14 mouse cellular contexts compared by ENCODE assay signal in the genomic region with DNA sequence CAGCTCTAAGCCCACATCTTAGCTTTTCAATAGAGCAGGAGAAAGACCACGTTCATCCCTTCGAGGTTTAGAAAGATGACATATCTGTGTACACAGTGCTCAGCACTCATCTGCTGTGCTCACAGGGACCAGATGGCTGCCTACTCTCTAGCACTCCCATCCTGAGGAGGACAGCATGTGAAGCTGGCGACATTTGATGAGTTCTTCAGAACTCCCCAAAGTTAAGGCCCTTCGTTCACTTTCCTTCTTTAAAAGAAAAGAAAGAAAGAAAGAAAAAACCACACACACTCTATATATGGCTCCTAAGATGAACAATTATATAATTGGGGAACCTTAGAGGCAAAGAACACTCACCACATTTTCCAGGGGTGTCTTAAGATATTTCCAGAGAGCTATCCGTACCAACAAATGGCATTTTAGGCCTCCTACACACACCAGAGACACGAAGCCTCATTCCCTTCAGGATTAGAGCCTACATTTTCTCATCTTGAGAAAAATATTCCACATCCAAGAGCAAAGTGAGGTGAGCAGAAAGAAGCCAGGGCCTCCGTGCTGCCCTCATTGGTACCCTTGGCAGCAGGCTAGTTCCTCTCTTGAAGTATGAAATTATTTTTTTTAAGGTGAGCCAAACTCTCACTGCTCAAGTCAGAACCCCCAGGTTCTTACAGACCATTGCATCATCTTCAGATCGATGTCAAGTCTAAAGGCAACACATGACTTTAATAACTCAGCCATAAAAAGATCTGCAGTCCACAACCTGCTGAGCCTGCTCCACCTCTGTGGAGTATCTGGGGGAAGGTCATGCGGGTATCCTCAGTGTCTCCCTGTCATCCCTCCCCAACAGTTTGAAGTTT.
DNase-seq lines count a peak whose midpoint lies in the region; TF ChIP-seq lines count a peak whose summit lies in the region.
"Had no signal": no experiment of that assay in that cellular context is flagged by ENCODE, and none has a peak within 500 bp of the region (broad histone marks: within the 10 kb centered on the region; RNA-seq: fewer than 3 reads in every experiment).

No protein-coding gene starts in this region.

- peak overlapping the region; percentile 90 for H3K27ac ChIP-seq in left cerebral cortex, adult 2 months
- H3K27ac ChIP-seq: heart, embryonic 15.5 days; intestine, embryonic 15.5 days had no signal

- peak; percentile 81 for DNase-seq in right cerebral cortex, adult 18-20 months
- no peak for DNase-seq in right cerebral cortex, postnatal 4 days
- peak; percentile 34 to 41 for DNase-seq in frontal cortex, postnatal 14 days (ENCODE audit: low spot score in 2 of 2)
- peak; percentile 24 to 39 for DNase-seq in left cerebral cortex, adult 2 months (ENCODE audit: extremely low spot score in 1 of 2, low spot score in 2 of 2)
- peak; percentile 66 to 72 for DNase-seq in right cerebral cortex, postnatal 36 days (ENCODE audit: low spot score in 2 of 2)
- no peak for DNase-seq in cerebellum, adult 9-11 months
- no peak for DNase-seq in natural killer cell, adult 2 months (ENCODE audit: low spot score in 2 of 2)
- no peak for DNase-seq in testis, postnatal 14 days (ENCODE audit: low spot score)
- DNase-seq: adrenal gland, postnatal 25 days; kidney, postnatal 10 days; retina, postnatal 1 day had no signal

- intact Hi-C loops in left cerebral cortex, adult 2 months (cut with DNase I), result loop anchor here (2.0 to 5.0 kb wide), 5 partner anchors 39 to 421 kb away; no protein-coding TSS in a partner anchor

- TF ChIP-seq CTCF in left cerebral cortex, adult 2 months (IDR thresholded peaks at IDR 0.05), result no peak

- H3K4me3 ChIP-seq in left cerebral cortex, adult 2 months, result no peak overlapping the region
- H3K4me3 ChIP-seq: erythroblast, embryonic 14.5 days; heart, embryonic 15.5 days; intestine, embryonic 15.5 days had no signal

Comparison
In these comparisons a context has a peak if more than half of its experiments do, and no peak if none do; other contexts are left out.
1. DNase-seq: peak in right cerebral cortex, adult 18-20 months (single experiment), frontal cortex, postnatal 14 days (2 of 2), left cerebral cortex, adult 2 months (2 of 2) and right cerebral cortex, postnatal 36 days (2 of 2); none in right cerebral cortex, postnatal 4 days (single experiment), cerebellum, adult 9-11 months (single experiment), natural killer cell, adult 2 months (0 of 2) and testis, postnatal 14 days (single experiment).